Mouse (Mus musculus): ENCODE results near the gene Srp68.
"Not testable (repeated sequence)": the region's sequence is repeated elsewhere in the genome, so short reads cannot be mapped to it uniquely, and the experiment has no call there.

Gene Srp68

DNA sequence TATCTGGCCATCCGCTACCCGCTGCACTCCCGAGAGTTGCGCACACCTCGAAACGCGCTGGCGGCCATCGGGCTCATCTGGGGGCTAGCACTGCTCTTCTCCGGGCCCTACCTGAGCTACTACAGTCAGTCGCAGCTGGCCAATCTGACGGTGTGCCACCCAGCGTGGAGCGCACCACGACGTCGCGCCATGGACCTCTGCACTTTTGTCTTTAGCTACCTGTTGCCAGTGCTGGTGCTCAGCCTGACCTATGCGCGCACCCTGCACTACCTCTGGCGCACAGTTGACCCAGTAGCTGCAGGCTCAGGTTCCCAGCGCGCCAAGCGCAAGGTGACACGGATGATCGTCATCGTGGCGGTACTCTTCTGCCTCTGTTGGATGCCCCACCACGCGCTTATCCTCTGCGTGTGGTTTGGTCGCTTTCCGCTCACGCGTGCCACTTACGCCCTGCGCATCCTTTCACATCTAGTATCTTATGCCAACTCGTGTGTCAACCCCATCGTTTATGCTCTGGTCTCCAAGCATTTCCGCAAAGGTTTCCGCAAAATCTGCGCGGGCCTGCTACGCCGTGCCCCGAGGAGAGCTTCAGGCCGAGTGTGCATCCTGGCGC is 9.0 kb upstream of the Srp68 start:
- DNase-seq (ENCODE audit: low read depth), result no peak

DNA sequence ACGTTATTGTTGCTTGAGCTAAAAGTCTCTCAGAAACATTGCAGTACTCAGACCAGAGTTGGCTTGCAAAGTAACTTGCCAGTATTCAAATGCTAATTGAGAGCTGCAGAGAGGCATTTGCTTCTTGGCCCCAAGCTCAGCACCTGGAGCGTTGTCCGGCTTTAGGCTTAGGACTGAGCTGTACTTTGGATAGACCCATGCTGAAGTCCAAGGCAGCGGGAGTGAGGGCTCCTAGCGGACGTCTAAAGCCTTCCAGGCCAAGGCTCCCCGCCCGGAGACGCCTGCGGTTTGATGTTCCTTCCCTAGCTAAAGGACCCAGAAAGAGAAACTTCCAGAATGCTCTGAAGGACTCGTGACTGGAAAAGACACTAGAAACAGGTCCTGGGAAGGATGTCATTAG is 8.1 kb upstream of the Srp68 start:
- DNase-seq (ENCODE audit: low read depth), result no peak

DNA sequence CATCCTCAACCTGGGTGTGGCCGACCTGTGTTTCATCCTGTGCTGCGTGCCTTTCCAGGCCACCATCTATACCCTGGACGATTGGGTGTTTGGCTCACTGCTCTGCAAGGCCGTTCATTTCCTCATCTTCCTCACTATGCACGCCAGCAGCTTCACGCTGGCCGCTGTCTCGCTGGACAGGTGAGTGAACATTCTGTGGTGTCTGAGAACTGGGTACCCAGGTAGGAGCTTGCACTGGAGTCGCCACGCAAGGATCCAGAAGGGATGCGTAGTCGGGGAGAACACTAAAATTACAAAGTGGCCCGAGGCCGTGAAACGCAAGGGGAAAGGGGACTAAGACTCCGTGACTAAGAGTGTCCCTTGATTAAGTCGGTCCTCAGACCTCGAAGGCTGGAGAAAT is 7.7 kb upstream of the Srp68 start:
- no peak for DNase-seq (ENCODE audit: low read depth)

DNA sequence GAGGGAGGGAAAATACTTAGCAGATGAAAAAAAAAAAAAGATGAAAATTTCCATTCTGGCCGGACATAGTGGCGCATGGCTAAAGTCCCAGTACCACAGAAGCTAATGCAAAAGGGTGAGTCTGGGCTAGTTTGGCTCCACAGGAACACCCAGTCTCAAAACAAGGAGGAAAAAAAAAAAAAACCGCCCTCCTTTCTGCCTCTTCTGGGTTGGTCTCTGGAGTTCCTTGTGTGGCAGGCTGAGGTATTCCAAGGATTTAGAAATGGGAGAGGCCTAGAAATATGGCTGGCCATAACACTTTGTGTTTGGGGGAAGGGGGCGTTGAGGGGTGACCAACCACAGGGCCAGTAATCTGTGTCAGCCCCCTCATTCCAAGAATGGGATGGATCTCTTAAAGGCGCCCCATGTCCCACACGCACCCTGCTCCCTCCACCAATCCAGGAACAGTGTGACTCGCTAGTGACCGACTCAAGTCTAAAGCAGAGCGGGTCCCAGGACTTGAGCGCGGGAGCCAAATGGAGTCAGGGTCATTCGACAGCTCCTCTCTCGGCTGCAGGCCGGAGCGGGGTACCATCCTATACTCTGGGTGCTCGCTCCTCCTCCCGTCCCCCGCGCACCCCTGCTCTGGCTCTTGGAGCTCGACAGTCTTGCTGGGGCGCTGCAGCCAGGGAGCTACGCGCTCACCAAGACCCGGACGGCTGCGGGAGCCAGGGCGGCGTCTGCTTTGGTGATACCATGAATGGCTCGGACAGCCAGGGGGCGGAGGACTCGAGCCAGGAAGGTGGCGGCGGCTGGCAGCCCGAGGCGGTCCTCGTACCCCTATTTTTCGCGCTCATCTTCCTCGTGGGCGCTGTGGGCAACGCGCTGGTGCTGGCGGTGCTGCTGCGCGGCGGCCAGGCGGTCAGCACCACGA is 7.0 kb upstream of the Srp68 start, which contains the start of gene Galr2:
Galr2 (plus strand) TSS at position 189 of the 913 bp plus-strand sequence.
- DNase-seq (ENCODE audit: low read depth), result no peak

DNA sequence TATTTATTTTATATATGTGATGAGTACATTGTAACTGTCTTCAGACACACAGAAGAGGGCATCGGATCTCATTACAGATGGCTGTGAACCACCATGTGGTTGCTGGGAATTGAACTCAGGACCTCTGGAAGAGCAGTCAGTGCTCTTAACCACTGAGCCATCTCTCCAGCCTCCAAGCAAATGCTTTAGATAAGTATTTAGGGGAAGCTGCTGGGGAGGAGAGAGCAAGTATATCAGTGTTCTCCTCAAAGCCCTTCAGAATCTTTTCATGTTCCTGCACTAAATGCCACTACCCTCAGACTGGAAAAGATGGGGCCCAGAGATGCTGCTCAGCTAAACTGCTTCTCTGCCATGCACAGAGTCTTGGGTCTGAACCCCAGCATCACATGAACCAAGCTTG is 3.2 kb upstream of the Srp68 start:
- DNase-seq (ENCODE audit: low read depth), result not testable (repeated sequence)

DNA sequence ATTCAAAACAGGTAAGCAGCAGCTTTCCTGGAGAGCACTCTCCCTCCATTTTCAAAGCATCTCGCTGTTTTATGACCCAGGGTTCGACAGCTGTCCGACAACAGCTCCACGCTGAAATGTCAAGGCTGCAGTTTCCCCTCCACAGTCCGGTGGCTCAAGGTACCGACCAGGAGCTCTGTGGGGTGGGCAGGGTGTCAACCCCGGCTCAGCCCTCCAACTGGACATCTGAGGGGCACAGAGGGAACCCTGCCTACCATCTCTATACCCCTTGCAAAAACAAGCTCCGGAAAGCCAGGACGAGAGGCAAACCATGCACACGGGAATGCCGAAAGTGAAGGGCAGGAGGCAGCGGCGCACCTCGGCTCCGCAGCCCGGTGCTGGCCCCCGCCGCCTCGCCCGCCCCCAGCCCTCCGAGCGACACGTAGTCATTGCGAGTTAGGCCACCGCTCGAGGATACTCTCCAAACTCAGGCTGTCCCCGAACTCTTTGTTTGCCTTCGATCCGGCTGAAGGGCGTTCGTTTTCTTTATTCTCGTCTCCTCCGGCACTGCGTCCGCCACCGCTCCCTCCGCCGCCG is 460 bp downstream of the Srp68 start:
- DNase-seq (ENCODE audit: low read depth), result no peak

DNA sequence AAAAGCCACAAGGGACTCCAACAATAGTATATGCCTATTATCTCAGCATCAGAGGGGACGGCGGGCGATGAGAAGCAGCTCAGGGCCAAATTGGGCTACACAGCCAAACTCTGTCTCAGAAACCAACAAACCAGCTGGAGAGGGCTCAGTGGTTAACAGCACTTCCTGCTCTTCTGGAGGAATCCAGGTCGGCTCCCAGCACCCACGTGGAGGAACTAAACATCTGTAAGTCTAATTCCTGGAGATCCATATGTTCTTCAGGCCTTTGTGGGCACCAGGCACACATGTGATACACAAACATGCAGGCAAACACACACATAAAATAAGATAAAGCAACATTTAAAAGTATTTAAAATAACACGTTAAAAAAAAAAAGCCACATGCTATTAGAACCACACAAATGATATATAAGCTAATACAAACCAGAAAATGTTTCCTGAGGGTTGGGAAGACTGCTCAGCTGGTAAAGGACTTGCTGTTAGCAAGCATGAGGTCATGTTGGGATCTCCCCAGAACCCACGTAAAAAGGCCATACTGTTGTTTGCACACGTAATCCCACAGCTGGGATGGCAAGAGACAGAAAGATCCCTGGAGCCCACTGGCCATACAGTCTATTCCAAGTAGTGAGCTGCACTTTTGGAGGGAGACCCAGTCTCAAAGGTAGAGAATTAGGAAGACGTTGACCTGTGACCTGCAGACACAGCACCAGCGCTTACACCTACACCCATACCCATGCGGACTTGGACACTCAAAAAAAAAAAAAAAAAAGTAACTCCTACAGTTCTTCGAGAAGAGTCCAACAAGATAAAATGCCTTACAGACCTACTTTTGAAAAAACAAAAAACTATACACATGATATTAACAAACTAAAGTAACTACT is 1.2 kb downstream of the Srp68 start:
- DNase-seq (ENCODE audit: low read depth), result no peak

DNA sequence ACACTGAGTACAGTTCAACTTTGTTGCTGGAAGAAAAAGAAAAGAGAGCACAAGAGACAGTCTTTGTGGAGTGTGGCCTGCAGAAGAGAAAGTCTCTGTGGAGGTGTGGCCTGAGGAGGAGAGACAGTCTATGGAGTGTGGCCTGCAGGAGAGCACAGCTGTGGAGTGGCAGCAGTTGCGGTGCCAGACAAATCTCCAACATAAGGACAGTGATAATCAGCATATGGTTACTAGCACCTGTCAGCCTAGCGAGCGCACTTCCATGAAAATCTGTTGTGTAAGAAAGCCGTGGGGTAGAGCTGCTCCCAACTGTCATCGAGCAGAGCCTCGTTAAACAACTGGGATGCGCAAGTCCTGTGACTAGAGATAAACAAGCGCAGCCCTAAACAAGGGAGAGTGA is 4.5 kb downstream of the Srp68 start:
- no peak for DNase-seq (ENCODE audit: low read depth)

DNA sequence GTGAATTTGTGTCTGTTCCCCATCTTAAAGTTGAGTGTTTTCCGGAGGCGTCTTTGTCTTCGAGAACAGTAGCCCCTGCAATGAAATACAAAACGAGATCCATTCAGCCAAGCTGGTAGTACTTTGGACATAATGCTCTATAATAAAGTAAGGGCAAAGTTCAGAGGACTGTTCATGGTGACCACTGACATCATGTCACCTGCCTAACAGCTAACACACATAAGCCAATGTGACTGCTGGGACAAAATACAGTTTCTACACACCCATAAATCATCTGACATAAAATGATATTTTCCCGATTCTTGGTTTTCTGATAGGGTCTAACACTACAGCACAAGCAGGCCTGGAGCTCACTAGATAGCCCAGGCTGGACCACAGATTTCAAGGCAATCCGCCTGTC is 5.7 kb downstream of the Srp68 start:
- no peak for DNase-seq (ENCODE audit: low read depth)

DNA sequence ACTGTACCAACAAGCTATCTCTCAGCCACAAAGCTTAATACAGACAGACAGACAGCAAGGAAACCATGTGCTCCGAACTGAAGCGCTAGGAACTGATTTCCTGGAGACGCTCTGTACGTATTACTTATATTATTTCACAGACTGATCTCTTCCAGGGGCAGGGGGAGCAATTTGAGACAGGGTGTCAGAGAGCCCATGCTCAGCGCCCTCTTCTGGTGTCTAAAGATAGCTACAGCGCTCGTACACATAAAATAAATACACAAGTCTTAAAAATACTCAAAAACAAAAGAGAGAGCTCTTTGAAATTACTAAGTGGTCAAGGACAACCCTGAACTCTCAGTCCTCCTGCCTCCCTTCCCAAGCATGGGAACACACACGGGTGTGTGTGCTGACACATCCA is 6.4 kb downstream of the Srp68 start:
- no peak for DNase-seq (ENCODE audit: low read depth)

DNA sequence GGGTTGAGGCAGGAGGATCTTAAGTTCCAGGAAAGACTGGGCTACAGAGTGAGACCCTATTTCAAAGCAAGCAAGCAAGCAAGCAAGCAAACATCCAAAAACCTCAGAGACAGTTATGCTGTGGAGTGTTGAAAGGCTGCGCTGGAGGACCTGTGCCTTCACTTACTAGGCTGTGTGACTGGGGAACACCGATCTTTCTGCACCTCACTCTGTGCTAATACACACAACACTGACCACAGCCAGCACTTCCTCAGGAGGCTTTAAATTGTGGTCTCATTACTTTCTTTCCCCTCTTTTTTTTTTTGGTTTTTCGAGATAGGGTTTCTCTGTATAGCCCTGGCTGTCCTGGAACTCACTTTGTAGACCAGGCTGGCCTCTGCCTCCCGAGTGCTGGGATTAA is 8.2 kb downstream of the Srp68 start:
- no peak for DNase-seq (ENCODE audit: low read depth)

DNA sequence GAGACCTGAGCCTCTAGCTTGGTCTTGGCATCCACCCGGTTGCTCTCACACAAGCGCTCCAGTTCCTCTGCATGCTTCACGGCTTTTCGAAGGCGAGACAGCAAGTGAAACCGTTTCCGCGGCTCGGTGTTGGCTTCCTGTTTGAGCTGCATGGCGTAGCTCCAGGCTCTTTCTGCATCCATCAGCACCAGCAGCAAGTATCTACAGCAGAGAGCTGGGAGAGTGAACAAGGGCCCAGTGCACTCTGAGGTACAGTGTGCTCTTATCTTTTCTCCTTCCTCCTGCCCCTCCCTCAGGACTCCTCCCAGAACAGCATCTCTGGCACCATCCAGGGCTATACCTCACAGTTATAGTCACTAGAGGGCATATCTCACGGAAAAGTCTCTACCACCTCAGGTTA is 8.7 kb downstream of the Srp68 start:
- DNase-seq (ENCODE audit: low read depth), result no peak

DNA sequence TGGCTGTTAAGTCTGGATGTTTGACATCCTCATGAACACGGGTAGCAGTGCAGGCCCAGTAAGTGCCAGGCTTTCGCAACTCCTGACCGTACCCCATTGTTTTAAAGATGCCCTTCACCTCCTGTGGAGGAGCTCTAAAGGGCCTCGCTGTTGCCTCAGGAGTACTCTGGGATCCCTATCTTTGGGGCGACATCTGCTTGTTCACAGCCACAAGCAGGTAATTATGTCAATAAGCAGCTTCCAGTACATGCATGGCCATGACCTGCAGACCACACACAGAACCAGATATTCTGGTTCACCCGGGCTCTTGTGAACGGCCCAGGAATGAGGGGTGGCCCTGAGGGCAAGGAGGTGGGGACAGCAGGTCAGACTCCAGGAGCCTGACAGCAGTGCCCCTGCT is 13.8 kb downstream of the Srp68 start:
- no peak for DNase-seq (ENCODE audit: low read depth)

DNA sequence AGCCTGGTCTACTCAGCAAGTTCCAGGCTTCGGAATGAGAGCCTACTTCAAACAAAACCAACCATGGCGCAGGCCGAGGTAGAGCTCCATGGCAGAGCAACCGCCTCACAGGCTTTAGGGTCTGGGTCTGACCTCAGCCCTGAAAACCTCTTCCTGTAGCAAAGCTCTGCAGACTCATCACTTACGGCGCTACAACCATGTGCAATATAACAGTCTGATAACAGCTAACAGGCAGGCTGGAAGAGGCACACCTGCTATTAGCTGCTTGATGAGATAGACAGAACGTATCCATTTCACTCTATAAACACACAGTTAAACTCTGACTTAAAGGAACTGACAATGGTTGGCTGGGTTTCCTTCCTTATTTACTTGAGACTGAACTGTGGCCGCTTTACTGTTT is 14.6 kb downstream of the Srp68 start:
- DNase-seq (ENCODE audit: low read depth), result no peak

DNA sequence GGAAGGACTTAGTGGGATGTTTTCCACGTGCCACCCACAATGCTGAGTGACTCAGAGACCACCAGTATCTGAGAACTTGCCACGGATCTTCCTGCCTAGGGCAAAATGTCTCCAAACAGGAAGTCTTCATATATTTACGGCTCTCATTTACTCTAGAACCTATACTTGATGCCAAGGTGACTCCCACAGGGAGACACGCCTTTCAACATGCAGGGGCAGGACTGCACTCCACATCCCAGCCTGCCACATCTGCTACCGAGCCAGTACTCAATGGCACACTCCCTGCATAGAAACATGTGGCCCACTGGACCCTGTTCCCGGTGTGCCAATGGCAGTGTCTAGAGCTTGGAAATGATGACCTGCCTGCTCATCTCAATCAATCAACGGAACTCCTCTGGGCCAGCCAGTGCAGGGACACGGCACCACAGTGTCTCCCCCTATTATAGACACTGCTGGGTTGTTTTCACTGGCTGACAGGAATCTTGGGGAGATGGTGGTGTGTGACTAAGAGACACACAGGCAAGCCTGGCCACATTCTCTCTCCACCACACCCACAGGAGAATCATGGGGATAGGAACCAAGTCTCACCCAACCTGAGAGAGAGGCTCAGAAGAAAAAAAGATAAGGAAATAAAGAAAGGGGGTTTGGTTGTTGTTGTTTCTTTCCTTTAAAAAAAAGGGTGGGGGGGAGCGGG is 17.9 kb downstream of the Srp68 start:
- DNase-seq (ENCODE audit: low read depth), result no peak

DNA sequence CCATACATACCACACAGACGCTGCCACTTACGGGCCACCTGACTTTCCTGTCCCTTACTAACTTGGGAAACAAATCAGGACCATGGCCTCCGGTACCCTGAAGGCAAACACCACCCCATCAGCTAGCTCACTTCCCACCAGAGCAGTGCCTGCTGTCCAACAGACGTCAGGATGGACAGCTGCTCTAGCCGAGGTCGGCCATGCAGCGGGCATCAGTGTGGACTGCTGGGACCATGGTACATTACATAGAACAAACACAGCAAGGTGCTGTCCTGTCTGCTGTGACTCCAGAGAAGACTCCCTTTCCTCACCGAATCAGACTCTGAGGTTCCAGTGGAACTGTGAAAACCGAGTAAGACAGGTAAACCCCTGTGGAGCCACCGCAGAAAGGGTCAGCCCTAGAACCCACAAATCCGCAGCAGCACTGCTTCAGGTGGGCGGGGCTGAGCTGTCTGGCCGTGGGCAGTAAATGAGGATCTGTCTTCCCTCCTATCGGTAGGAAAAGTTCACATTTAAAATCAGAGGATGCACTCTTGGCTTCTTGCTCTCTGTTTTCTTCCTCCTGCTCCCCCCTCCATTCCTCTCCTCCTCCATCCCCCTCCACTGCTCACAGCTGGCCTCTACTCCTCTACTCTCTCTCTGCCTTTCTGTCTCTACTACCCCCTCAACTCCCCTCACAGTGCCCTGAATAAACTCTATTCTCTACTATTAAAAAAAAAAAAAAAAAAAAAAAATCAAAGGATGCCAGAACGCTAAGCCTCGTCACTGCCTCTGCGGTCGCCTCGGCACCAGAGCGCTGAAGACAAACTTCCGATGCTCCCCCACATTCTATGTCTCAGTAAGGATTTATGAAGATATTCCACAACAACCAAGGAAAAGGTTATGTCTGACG is 18.7 kb downstream of the Srp68 start:
- DNase-seq (ENCODE audit: low read depth), result no peak

DNA sequence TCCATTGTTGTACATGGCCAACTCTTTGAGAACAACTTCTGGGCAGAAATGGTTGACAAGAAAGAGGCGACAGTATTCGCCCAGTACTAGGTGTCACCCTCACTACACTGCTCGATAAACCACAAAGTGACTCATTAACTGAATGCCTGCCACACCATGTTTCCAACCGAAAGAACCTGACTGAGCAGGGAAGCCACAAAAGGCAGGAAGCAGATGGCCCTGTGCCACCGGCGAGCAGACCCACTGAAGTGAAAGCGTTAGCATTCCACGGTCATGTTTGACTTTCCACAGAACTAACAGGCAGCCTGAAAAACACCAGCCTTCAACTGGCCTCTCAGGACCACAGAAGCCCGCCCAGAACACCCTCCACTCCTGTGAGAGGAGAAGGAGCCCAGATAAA is 19.4 kb downstream of the Srp68 start:
- DNase-seq (ENCODE audit: low read depth), result no peak

DNA sequence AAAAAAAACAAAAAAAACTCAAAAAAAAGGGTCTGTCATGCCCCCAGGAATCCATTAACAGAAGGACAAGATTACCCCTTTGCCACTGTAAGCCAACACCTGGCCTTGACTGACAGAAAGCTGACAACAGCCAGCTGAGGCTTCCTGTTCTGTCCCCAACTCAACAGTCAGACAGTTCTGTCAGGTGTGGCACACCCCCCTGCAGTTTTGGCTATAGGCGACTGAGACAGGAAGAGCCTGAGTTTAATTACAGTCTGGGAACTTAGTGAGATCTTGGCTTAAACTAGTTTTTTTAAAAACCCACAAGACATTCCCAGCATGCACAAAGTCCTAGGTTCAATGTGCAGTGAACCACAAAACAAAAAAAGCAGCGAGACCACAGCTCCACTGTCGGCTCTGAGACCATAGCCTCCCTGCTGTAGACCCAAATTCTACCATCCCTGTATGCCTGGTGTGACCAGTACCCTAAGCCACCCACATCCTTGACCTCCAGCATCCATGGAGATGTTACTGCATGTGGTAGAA is 20.9 kb downstream of the Srp68 start:
- no peak for DNase-seq (ENCODE audit: low read depth)

DNA sequence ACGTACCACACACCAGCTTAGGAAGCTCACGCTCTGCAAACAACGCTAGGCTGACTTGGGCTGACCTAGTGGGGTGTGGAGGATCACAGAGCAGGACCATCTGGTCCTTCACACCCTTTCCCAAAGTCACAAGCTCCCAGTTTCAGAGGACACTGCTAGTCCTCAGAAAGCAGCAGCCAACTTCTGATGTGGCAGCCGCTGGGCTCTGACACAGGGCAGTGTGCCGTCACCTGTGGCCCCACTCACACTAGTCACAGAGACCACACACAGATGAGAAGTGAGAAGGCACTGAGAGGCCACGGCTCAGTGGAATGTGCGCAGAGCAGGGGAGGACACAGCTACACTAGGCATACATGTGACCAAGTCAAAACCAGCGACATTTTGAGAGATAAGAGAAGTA is 23.1 kb downstream of the Srp68 start:
- DNase-seq (ENCODE audit: low read depth), result no peak

DNA sequence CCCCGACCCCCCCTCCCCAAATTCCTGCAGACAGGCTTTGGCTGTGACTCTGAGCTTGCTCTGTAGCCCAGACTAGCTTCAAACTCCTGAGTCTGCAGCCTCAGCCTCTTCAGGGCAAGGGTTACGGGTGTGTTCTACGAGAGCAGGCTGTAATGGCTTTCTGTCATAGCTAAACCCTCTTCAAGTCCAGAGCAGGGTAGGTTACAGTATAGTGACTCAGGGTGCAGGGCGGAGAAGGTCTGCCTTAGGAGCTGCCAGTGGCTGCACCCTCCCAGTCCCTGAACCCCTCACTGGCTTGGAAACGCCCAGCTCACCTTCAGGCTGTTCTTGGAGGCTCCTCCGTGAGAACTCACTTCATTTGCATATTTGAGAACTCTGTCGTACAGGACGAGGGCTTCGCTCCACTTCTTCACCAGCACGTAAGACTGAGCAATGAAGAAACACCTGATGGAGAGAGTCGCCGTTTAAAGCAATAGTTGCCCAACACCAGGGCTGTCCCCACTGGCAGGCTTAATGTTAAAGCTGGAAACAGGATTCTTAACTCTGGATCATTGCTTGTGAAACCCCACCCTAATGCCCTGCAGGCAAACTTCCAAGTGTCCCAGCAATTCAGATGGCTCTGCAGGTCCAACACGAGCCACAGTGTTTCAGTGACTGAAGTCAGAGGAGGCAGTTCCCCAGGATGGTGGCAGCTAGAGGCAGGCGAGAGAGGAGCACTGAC is 26.4 kb downstream of the Srp68 start:
- DNase-seq (ENCODE audit: low read depth), result no peak

Data from c-Kit-positive CD71-positive TER-119-negative erythroid progenitor cells, embryonic 14.5 days (primary cell).